Mouse (Mus musculus) embryonic fibroblast, embryonic 13.5 days (primary cell): ENCODE measurements around the gene Chchd1. TPM values are rescaled to one million over a fixed set of nuclear protein-coding genes. Genes with fewer than 3 reads are reported as not detected.

Experiments used
- H3K27ac ChIP-seq: 2 replicates; pipeline ENCODE4 v1.5.1; 2012; ENCODE audit warnings: low read length, control low read depth, inconsistent platforms; ENCODE audit not compliant: insufficient read depth
- H3K4me1 ChIP-seq: 2 replicates; pipeline ENCODE4 v1.6.1; 2011; ENCODE audit warnings: low read length; ENCODE audit not compliant: control insufficient read depth, insufficient read depth
- H3K4me3 ChIP-seq: 2 replicates; pipeline ENCODE4 v1.5.1; 2011; ENCODE audit warnings: mild to moderate bottlenecking, control low read depth, low read length; ENCODE audit not compliant: insufficient read depth
- CTCF ChIP-seq: IDR thresholded peaks from 2 replicates; pipeline ENCODE4 v1.5.1; 2011; ENCODE audit warnings: mild to moderate bottlenecking, control low read depth, low read length, moderate library complexity, borderline replicate concordance; ENCODE audit not compliant: insufficient read depth
- POLR2A ChIP-seq: IDR thresholded peaks from 2 replicates; pipeline ENCODE4 v1.6.1; 2011; ENCODE audit warnings: low read depth, mild to moderate bottlenecking, control low read depth, low read length, moderate library complexity
- polyA plus RNA-seq: library from polyadenylated mRNA; stranded (reverse); fragments of >200 nt; gene quantifications from 2 replicates; pipeline ENCODE4 v1.2.4, GENCODE M21; 2011; ENCODE audit warnings: low read depth; ENCODE audit not compliant: missing spikeins, insufficient read length

Gene Chchd1
- polyA plus RNA-seq, 1 experiment, result 99.8 TPM

DNA sequence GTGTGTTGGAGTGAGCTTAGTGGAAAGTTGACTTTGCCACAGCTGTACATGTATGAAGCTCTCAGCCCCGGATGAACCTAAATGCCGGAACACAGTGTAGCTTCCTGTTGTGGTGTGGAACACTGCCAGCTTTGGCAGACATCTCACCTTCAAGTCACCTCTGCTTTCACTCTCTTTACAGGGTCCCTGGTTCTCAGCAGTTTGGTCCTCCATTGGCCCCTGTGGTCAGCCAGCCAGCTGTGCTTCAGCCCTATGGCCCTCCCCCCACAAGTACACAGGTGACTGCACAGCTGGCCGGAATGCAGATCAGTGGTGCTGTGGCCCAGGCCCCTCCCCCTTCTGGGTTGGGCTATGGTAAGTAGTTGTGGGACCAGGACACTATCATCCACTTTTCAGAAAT, 20.3 kb upstream of the Chchd1 start:
- H3K4me1 ChIP-seq, result no peaks in the 10 kb centered on the region
- H3K27ac ChIP-seq, result no peak overlapping the region
- no peak for TF ChIP-seq CTCF
- no peak for TF ChIP-seq POLR2A
- H3K4me3 ChIP-seq, result no peak overlapping the region

DNA sequence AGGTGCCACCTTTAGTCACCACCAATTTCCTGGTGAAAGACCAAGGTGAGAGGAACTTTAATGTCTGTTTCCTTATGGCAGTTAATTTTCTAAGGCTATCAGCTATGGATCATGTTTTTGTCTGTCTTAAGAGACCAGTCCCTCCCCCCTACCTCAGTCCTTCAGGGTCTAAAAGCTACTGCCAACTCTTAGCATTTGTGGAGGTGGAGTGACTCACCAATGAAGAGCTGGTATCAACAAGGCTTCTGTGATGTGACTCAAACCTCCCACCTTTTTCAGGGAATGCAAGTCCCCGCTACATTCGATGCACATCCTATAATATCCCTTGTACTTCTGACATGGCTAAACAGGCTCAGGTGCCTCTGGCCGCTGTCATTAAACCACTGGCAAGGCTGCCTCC, 16.2 kb upstream of the Chchd1 start:
- H3K4me3 ChIP-seq, result no peak overlapping the region
- TF ChIP-seq POLR2A (no peak), CTCF (no peak)
- no peaks in the 10 kb centered on the region for H3K4me1 ChIP-seq
- H3K27ac ChIP-seq, result no peak overlapping the region

DNA sequence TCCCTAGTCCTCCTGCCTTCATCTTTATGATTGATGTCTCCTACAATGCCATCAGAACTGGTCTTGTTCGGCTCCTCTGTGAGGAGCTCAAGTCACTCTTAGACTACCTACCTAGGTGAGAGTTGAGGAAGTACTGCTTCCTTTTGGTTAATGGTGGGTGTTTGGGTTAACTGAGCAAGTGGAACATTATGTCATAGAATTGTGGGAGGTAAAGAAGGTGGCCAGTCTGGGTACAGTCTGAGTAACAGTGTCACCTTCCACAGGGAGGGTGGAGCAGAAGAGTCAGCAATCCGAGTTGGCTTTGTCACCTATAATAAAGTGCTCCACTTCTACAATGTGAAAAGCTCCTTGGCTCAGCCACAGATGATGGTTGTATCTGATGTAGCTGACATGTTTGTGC, 13.8 kb upstream of the Chchd1 start:
- TF ChIP-seq POLR2A (no peak), CTCF (no peak)
- no peaks in the 10 kb centered on the region for H3K4me1 ChIP-seq
- no peak overlapping the region for H3K27ac ChIP-seq
- no peak overlapping the region for H3K4me3 ChIP-seq

DNA sequence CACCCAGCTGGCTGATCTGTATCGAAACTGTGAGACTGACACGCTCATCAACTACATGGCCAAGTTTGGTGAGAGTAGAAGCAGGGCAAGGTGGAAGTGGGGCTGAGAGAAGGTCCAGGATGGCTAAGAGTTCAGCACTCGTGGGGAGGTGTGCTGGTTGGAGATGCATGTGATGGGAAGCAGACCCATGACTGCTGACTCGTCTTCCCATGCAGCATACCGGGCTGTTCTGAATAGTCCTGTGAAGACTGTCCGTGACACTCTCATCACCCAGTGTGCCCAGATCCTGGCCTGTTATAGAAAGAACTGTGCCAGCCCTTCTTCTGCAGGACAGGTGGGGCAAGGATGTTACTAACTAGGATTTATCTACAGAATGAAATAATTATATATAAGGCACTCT, 11.0 kb upstream of the Chchd1 start:
- peaks cover 2% of the 10 kb centered on the region; the same call in 1 of the 2 replicates for H3K4me1 ChIP-seq
- H3K27ac ChIP-seq, result no peak overlapping the region
- H3K4me3 ChIP-seq, result no peak overlapping the region
- TF ChIP-seq CTCF, result no peak
- TF ChIP-seq POLR2A, result no peak

DNA sequence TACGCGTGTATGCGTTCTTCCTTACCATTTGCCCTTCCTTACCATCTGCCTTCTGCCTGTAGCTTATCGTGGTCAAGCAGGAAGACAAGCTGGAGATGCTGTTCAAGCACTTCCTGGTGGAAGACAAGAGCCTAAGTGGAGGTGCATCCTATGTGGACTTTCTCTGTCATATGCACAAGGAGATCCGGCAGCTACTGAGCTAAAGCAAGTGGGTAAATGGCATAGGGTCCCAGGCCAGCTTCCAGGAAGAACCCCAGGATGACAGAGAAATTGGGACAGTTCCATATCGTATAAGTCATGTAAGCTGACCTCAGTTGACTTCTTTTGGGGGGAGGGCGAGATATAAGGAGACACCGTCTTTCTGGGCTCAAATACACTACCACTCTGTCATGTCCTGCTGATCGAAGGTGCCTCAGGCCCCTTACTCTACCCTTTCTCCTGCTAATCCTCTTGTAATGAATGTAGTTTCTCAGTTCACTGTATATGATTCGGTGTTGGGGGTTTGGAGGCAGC, 9.2 kb upstream of the Chchd1 start:
- no peak overlapping the region for H3K27ac ChIP-seq
- H3K4me3 ChIP-seq, result no peak overlapping the region
- peaks cover 4% of the 10 kb centered on the region for H3K4me1 ChIP-seq
- TF ChIP-seq CTCF (no peak), POLR2A (no peak)

DNA sequence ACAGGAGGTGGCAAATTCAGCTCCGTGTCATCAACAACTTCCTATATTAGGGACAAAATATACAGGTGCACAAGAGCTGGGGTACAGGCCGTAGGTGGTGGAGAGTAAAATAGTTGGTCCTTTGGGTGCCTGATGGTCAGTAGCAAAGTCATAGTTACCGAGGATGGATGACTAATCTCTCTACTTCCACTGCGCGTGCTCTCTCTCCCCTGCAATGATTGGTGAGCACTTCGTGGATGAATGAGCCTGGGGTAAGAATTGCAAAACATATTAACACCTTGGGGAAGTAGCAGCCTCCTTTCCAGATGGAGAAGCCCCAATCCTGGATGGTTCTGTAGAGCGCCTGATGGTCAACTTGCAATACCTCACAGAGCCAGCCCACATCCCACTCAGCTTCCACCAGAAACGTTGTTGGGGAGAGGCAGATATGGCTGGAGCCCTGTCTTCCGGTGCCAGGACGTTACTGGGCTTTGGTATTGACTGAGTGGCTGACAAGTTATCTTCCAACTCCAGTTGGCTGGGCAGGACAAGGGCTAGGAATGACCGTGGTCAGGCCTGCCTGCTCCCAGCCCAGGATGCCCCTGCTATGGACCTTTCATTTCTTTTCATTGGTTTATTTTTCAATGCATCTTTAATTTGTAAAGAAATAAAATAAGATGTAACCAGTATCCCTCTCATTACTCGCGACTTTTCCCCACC, 8.5 kb upstream of the Chchd1 start:
- Histone ChIP-seq H3K27ac (no peak overlapping the region), H3K4me1 (peaks cover 5% of the 10 kb centered on the region), H3K4me3 (peak overlapping the region; percentile 50)
- no peak for TF ChIP-seq CTCF

DNA sequence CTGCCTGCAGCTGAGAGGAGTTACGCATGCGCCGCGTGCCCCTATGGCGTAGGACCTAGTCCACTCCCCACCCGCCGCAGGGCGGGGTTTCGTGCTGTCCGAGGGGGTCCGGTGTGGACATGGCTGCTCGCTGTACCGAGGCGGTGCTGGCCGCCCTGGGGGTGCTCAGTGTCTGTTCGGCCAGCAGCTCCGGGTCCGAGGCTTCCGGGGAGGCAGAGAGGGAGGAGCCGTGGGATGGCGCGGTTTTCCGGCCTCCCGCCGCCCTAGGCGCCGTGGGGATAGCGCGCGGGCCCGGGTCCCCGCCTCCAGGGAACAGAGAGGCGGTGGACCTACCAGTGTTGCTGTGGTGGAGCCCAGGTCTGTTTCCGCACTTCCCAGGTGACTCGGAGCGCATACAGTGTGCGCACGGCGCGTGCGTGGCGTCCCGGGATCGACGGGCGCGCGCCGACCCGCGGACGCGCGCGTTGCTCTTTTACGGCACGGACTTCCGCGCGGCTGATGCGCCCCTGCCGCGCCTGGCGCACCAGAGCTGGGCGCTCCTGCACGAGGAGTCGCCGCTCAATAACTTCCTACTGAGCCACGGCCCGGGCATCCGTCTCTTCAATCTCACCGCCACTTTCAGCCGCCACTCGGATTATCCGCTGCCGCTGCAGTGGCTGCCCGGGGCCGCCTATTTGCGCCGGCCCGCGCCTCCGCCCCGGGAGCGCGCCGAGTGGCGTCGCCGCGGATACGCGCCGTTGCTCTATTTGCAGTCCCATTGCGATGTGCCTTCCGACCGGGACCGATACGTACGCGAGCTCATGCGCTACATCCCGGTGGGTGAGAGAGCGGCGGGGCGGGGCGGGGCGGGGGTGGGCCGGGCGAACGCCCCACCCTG, 7.7 kb upstream of the Chchd1 start, which contains the start of gene Fut11:
Fut11 (plus strand) TSS at position 85 of the 877 bp plus-strand sequence.
- peaks cover 5% of the 10 kb centered on the region for H3K4me1 ChIP-seq
- TF ChIP-seq CTCF, result no peak
- TF ChIP-seq POLR2A, result peak; percentile 75

DNA sequence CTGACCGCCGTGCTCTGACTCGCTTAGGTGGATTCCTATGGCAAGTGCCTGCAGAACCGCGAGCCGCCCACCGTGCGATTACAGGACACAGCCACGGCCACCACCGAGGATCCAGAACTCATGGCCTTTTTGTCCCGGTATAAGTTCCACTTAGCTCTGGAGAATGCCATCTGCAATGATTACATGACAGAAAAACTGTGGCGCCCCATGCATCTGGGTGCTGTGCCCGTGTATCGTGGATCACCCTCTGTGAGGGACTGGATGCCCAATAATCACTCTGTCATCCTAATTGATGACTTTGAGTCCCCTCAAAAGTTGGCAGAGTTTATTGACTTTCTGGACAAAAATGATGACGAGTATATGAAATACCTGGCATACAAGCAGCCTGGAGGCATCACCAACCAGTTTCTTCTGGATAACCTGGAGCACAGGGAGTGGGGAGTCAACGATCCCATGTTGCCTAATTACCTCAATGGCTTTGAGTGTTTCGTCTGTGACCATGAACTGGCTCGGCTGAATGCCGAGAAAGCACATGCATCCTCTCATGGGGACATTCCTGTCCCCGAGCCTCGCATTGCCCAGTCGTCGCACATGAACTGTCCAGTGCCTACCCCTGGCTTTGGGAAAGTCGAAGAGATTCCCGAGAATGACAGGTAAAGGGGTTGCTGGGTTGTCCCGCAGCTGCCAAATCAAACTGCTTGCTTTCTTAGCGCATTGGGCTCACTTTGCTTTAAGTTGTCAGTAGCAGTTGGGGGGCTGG, 6.9 kb upstream of the Chchd1 start:
- H3K27ac ChIP-seq, result peak overlapping the region; percentile 10; the same call in 1 of the 2 replicates
- H3K4me1 ChIP-seq, result peaks cover 8% of the 10 kb centered on the region
- TF ChIP-seq CTCF (no peak), POLR2A (no peak)
- peak overlapping the region; percentile 50 for H3K4me3 ChIP-seq

More for the DNA sequence above, 7.7 kb upstream of the Chchd1 start, which contains the start of gene Fut11:
- Histone ChIP-seq H3K27ac (peak within 1 kb of the TSS; percentile 80), H3K4me3 (peak within 1 kb of the TSS; percentile 50)

DNA sequence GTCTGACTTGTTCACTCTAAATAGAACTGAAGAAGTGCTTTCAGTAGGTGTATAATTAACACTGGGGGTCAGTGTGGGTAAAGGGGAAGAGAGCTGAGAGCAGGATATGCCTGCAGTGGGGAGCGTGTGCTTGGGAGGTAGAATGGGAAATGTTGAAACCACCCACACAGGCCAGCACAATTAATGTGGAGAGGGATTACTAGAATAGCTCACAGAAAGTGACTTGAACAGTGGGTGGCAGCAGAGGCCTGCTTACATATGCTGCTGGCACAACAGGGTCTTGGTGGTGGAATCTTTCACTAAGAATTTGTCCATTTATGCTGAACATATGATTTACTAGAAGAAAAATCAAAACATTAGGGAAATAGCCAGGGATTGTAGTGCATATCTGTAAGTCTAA, 5.8 kb upstream of the Chchd1 start:
- Histone ChIP-seq H3K27ac (0 out of 2 replicates have a peak overlapping the region, but pooled peaks have one; percentile 14), H3K4me1 (peaks cover 8% of the 10 kb centered on the region), H3K4me3 (peak overlapping the region; percentile 50)
- TF ChIP-seq CTCF (no peak), POLR2A (no peak)
